Mouse (Mus musculus): Measurements from ENCODE around the gene Rbfox2. TPM values are rescaled to one million over a fixed set of nuclear protein-coding genes. Genes with fewer than 3 reads are reported as not detected.

Rbfox2 gene
- total and polyA plus RNA-seq, 2 experiments, result 17.4 to 21.5 TPM

DNA sequence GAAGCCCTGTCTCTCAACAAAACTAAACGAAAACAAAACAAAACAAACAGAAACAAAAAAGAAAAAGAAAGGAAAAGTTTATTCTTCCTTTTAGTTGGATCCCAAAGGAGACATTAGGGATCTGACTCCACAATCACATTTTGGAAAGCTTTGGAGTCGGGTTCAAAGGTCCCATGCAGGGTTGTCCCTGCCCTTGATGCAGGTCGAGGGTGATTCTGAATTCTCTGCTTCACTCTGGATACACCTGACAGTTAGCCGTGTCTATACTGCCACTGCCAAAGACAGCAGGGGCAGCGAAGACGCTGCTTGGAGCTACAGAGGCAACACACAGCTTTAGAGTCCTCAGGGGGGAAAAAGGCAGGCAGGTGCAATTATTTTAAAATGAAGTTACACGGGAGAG is 194.9 kb downstream of the Rbfox2 start:
- TF ChIP-seq CTCF (IDR thresholded peaks at IDR 0.05; ENCODE audit: low read depth, low read length) (no peak), POLR2A (IDR thresholded peaks at IDR 0.05; ENCODE audit: extremely low read depth, insufficient read depth, low read length) (no peak)
- DNase-seq (ENCODE audit: extremely low read depth, low read depth, low spot score), result peak; percentile 81
- Histone ChIP-seq H3K4me1 (ENCODE audit: control insufficient read depth, insufficient read depth, low read length) (peaks cover 7% of the 10 kb centered on the region; the same call in 1 of the 2 replicates), H3K27ac (replicated peaks; ENCODE audit: insufficient read depth, low read depth, low read length) (peak overlapping the region; percentile 55), H3K4me3 (ENCODE audit: insufficient read depth, low read depth, low read length) (no peak overlapping the region), H3K9ac (ENCODE audit: low read depth, low read length) (no peak overlapping the region), H3K36me3 (ENCODE audit: control insufficient read depth, insufficient read depth, low read length) (peaks cover 10% of the 10 kb centered on the region; the same call in 1 of the 2 replicates), H3K27me3 (ENCODE audit: control insufficient read depth, insufficient read depth, low read length) (no peaks in the 10 kb centered on the region), H3K79me2 (ENCODE audit: control insufficient read depth, insufficient read depth, low read length) (peaks cover 3% of the 10 kb centered on the region; the same call in 1 of the 2 replicates)
- 21% methylated on average over 7 of the region's 7 CpGs for WGBS

DNA sequence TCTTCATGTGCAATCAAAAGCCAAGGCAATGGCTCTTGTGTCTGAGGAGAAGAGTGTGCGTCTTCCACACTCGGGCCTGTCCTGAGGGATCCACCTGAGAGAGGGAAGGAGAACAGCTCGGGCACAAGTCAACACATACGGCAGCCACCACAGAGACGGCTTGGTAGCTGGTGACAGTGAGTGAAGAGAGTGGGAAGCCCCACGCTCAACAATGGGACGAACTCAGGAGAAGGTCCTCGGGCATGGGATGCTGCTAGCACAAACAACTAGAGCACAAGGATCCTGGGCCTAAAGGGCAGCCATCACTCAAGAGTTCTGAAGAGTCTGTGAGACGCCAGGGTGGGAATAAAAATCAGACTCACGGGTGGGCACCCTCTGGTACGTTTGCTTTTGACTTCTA is 196.4 kb downstream of the Rbfox2 start:
- no peak overlapping the region for H3K4me3 ChIP-seq (ENCODE audit: insufficient read depth, low read depth, low read length)
- H3K27ac ChIP-seq (replicated peaks; ENCODE audit: insufficient read depth, low read depth, low read length), result no peak overlapping the region
- peaks cover 8% of the 10 kb centered on the region for H3K4me1 ChIP-seq (ENCODE audit: control insufficient read depth, insufficient read depth, low read length)
- WGBS, result 97% methylated on average over 11 of the region's 11 CpGs
- no peak overlapping the region for H3K9ac ChIP-seq (ENCODE audit: low read depth, low read length)
- TF ChIP-seq POLR2A (IDR thresholded peaks at IDR 0.05; ENCODE audit: extremely low read depth, insufficient read depth, low read length), result no peak
- TF ChIP-seq CTCF (IDR thresholded peaks at IDR 0.05; ENCODE audit: low read depth, low read length), result no peak
- no peak for DNase-seq (ENCODE audit: extremely low read depth, low read depth, low spot score)
- H3K36me3 ChIP-seq (ENCODE audit: control insufficient read depth, insufficient read depth, low read length), result peaks cover 5% of the 10 kb centered on the region; the same call in 1 of the 2 replicates
- H3K27me3 ChIP-seq (ENCODE audit: control insufficient read depth, insufficient read depth, low read length), result no peaks in the 10 kb centered on the region
- peaks cover 3% of the 10 kb centered on the region; the same call in 1 of the 2 replicates for H3K79me2 ChIP-seq (ENCODE audit: control insufficient read depth, insufficient read depth, low read length)

DNA sequence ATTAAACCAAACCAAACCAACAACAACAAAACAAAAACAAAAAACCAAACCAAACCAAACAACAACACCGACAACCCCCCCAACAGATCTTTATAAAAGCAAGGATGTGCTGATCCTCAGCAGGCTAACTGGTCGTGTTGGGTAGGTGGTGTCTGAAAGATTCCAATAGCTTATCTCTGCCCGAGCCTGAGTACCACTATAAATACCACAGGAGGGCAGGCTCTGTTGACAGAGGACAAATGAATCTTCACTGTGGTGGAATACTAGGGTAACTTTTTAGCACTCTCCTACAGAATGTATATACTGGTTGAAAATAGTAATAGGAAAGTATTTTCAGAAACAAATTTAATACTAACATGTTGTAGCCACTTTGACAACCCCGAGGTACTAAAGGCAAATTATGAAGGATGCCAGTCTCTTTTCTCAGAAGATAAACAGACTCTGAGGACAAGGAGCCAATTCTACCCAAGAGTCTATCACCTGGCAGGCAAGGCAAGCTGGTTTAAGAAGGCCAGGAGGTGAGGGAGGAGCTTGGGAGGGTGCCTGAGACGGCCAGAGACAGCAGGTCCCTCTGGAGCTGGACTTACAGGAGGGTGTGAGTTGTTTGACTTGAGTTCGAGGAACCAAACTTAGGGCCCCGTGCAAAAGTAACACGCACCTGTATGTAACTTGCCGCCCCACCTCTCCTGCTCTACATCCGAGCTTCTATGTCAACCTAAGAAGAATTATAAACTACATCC is 199.5 kb downstream of the Rbfox2 start:
- H3K27me3 ChIP-seq (ENCODE audit: control insufficient read depth, insufficient read depth, low read length), result no peaks in the 10 kb centered on the region
- 81% methylated on average over 10 of the region's 10 CpGs for WGBS
- H3K79me2 ChIP-seq (ENCODE audit: control insufficient read depth, insufficient read depth, low read length), result peaks cover 5% of the 10 kb centered on the region; the same call in 1 of the 2 replicates
- DNase-seq (ENCODE audit: extremely low read depth, low read depth, low spot score), result no peak
- H3K9ac ChIP-seq (ENCODE audit: low read depth, low read length), result no peak overlapping the region
- H3K4me1 ChIP-seq (ENCODE audit: control insufficient read depth, insufficient read depth, low read length), result peaks cover 12% of the 10 kb centered on the region
- H3K27ac ChIP-seq (replicated peaks; ENCODE audit: insufficient read depth, low read depth, low read length), result no peak overlapping the region
- peaks cover 7% of the 10 kb centered on the region; the same call in 1 of the 2 replicates for H3K36me3 ChIP-seq (ENCODE audit: control insufficient read depth, insufficient read depth, low read length)
- no peak overlapping the region for H3K4me3 ChIP-seq (ENCODE audit: insufficient read depth, low read depth, low read length)
- TF ChIP-seq CTCF (IDR thresholded peaks at IDR 0.05; ENCODE audit: low read depth, low read length), result no peak
- TF ChIP-seq POLR2A (IDR thresholded peaks at IDR 0.05; ENCODE audit: extremely low read depth, insufficient read depth, low read length), result no peak

DNA sequence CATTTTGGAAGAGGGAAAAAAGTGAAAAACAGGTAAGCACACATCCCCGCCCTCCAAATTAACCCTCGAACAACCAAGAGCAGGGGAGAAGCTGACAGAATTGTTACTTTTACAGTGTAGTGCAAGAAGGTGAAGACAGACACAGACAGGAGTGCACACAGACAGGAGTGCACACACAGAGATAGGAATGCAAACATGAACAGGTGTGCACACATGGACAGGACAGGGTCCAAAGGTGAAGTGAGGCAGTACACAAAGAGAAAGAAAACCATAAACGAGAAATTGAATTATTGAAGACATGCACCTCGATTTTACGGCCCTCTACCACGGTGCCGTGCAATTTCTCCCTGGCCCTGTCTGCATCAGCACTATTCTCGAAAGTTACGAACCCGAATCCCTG is 201.5 kb downstream of the Rbfox2 start:
- Histone ChIP-seq H3K4me1 (ENCODE audit: control insufficient read depth, insufficient read depth, low read length) (peaks cover 9% of the 10 kb centered on the region), H3K36me3 (ENCODE audit: control insufficient read depth, insufficient read depth, low read length) (peaks cover 12% of the 10 kb centered on the region; the same call in 1 of the 2 replicates), H3K9ac (ENCODE audit: low read depth, low read length) (no peak overlapping the region), H3K27ac (replicated peaks; ENCODE audit: insufficient read depth, low read depth, low read length) (no peak overlapping the region), H3K27me3 (ENCODE audit: control insufficient read depth, insufficient read depth, low read length) (no peaks in the 10 kb centered on the region), H3K79me2 (ENCODE audit: control insufficient read depth, insufficient read depth, low read length) (peaks cover 5% of the 10 kb centered on the region; the same call in 1 of the 2 replicates), H3K4me3 (ENCODE audit: insufficient read depth, low read depth, low read length) (no peak overlapping the region)
- peak; percentile 67 for DNase-seq (ENCODE audit: extremely low read depth, low read depth, low spot score)
- TF ChIP-seq CTCF (IDR thresholded peaks at IDR 0.05; ENCODE audit: low read depth, low read length), result no peak
- no peak for TF ChIP-seq POLR2A (IDR thresholded peaks at IDR 0.05; ENCODE audit: extremely low read depth, insufficient read depth, low read length)
- 44% methylated on average over 10 of the region's 10 CpGs for WGBS

DNA sequence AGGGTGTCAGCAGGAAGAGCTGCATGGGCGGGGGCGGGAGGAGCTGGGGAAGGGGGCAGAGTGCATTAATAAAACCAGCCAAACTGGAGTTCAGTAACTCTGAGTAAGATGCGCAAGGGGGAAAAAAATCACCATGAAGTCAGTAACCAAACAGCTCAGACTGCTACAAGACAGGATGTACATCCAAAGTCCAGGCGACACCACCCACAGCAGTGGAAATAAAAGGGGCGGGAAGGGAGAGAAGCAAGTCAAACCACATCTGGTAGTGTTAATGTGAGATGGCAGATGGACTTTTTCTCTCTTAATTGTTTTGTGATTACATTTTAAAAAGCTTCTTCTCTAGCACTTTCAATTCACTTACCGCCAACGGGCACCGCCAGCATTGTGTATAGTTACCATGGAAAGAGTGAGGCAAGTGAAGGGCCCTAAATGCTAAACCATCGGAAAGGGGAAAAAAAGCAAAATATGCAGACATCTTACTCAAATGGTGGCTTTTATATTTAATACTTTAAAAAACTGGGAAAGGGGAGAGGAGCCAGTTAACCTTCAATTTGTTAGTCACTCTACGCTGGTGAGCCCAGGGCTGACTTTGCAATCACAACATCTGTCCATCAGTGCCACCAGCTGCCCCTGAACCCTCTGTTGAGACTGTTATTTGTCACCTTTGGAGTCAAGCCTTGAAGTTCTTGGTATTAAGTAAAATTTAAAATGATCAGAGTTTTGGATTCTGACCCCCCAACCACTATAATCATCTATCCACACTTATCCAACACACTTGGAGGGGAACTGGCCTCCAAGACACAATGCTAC is 202.2 kb downstream of the Rbfox2 start:
- Histone ChIP-seq H3K36me3 (ENCODE audit: control insufficient read depth, insufficient read depth, low read length) (peaks cover 13% of the 10 kb centered on the region; the same call in 1 of the 2 replicates), H3K9ac (ENCODE audit: low read depth, low read length) (no peak overlapping the region), H3K4me1 (ENCODE audit: control insufficient read depth, insufficient read depth, low read length) (peaks cover 6% of the 10 kb centered on the region), H3K4me3 (ENCODE audit: insufficient read depth, low read depth, low read length) (no peak overlapping the region), H3K27me3 (ENCODE audit: control insufficient read depth, insufficient read depth, low read length) (no peaks in the 10 kb centered on the region), H3K27ac (replicated peaks; ENCODE audit: insufficient read depth, low read depth, low read length) (no peak overlapping the region), H3K79me2 (ENCODE audit: control insufficient read depth, insufficient read depth, low read length) (peaks cover 4% of the 10 kb centered on the region; the same call in 1 of the 2 replicates)
- TF ChIP-seq CTCF (IDR thresholded peaks at IDR 0.05; ENCODE audit: low read depth, low read length) (no peak), POLR2A (IDR thresholded peaks at IDR 0.05; ENCODE audit: extremely low read depth, insufficient read depth, low read length) (no peak)
- WGBS, result 73% methylated on average over 10 of the region's 10 CpGs
- no peak for DNase-seq (ENCODE audit: extremely low read depth, low read depth, low spot score)

Measured in liver, adult 2 months (tissue).